Comparison of ENCODE assay signal across 14 mouse cellular contexts in genomic region chr11:82392341-82392740, GRCm38 (mm10). TPM values are rescaled to one million over a fixed set of nuclear protein-coding genes. Genes with fewer than 3 reads are reported as not detected.
DNase-seq lines count a peak whose midpoint lies in the region; ATAC-seq and TF ChIP-seq lines count a peak whose summit lies in the region.
"Had no signal": no experiment of that assay in that cellular context is flagged by ENCODE, and none has a peak within 500 bp of the region (broad histone marks: within the 10 kb centered on the region; RNA-seq: fewer than 3 reads in every experiment).

No protein-coding gene starts in this region.

- H3K4me2 ChIP-seq in forebrain, postnatal 0 days (ENCODE audit: low read depth): no peak overlapping the region
- no peak overlapping the region for H3K4me2 ChIP-seq in forebrain, embryonic 13.5 days
- H3K4me2 ChIP-seq: liver, embryonic 11.5 days had no signal

- H3K4me3 ChIP-seq in forebrain, postnatal 0 days (ENCODE audit: low read depth, low read length): no peak overlapping the region
- no peak overlapping the region for H3K4me3 ChIP-seq in forebrain, embryonic 13.5 days
- H3K4me3 ChIP-seq in gastrocnemius, adult 2 months: no peak overlapping the region
- H3K4me3 ChIP-seq: megakaryocyte, embryonic 14.5 days had no signal

- no peak for ATAC-seq in forebrain, postnatal 0 days
- no peak for ATAC-seq in forebrain, embryonic 13.5 days
- ATAC-seq in megakaryocyte progenitor cell, adult 5-6 weeks (replicated peaks; ENCODE audit: poor library complexity): no peak

- intact Hi-C loops in left cerebral cortex, postnatal 25 days (cut with DNase I): no loop called here
- intact Hi-C loops in gastrocnemius, adult 2 months (cut with DNase I): no loop called here

- H3K27me3 ChIP-seq in forebrain, postnatal 0 days (ENCODE audit: insufficient read depth, low read length): peaks cover 14% of the 10 kb centered on the region
- H3K27me3 ChIP-seq in forebrain, embryonic 13.5 days: peaks cover 50% of the 10 kb centered on the region

- no peak overlapping the region for H3K9ac ChIP-seq in forebrain, postnatal 0 days
- no peak overlapping the region for H3K9ac ChIP-seq in forebrain, embryonic 13.5 days

- peak; percentile 59 for DNase-seq in forebrain, postnatal 0 days
- peak; percentile 46 for DNase-seq in right cerebral cortex, adult 18-20 months
- no peak for DNase-seq in right cerebral cortex, postnatal 4 days
- peak; percentile 46 to 62 for DNase-seq in left cerebral cortex, postnatal 25 days (ENCODE audit: low spot score in 2 of 2)
- DNase-seq in testis, postnatal 14 days (ENCODE audit: low spot score): no peak
- DNase-seq in gastrocnemius, adult 2 months: no peak
- DNase-seq: adrenal gland, postnatal 14 days; heart, postnatal 14 days; kidney, postnatal 14 days had no signal

- no peaks in the 10 kb centered on the region for H3K4me1 ChIP-seq in forebrain, postnatal 0 days (ENCODE audit: insufficient read depth)
- H3K4me1 ChIP-seq in forebrain, embryonic 13.5 days: peaks cover 25% of the 10 kb centered on the region

- no peaks in the 10 kb centered on the region for H3K9me3 ChIP-seq in forebrain, postnatal 0 days (ENCODE audit: low read length)
- no peaks in the 10 kb centered on the region for H3K9me3 ChIP-seq in forebrain, embryonic 13.5 days (replicated peaks)
- H3K9me3 ChIP-seq: megakaryocyte, embryonic 14.5 days had no signal

- 63% methylated on average over 3 of the region's 3 CpGs for WGBS in forebrain, postnatal 0 days
- 65% methylated on average over 3 of the region's 3 CpGs for WGBS in forebrain, embryonic 13.5 days

- TF ChIP-seq CTCF in forebrain, postnatal 0 days (IDR thresholded peaks at IDR 0.05; ENCODE audit: low read depth): peak; percentile 62
- no peak for TF ChIP-seq CTCF in gastrocnemius, adult 2 months (IDR thresholded peaks at IDR 0.05)

- H3K27ac ChIP-seq in forebrain, postnatal 0 days (ENCODE audit: low read depth, low read length): no peak overlapping the region
- H3K27ac ChIP-seq in forebrain, embryonic 13.5 days: no peak overlapping the region
- H3K27ac ChIP-seq in gastrocnemius, adult 2 months: no peak overlapping the region

- no peaks in the 10 kb centered on the region for H3K36me3 ChIP-seq in forebrain, postnatal 0 days (ENCODE audit: insufficient read depth)
- H3K36me3 ChIP-seq in forebrain, embryonic 13.5 days (ENCODE audit: poor library complexity, severe bottlenecking): no peaks in the 10 kb centered on the region

RNA-seq across cellular contexts. Expression of gene Tmem132e, which starts 3.6 kb away (rescaled TPM):
- total RNA-seq in forebrain, postnatal 0 days (2014; rRNA removed): 14.1 and 18.5 TPM in 2 replicates
- polyA plus RNA-seq in forebrain, postnatal 0 days (2015; fragmentation: Nextera tagmentation; extraction: Ambion mirVana): 1.5 and 2.2 TPM in 2 replicates
- polyA plus RNA-seq in forebrain, embryonic 13.5 days (2015; fragmentation: Nextera tagmentation; extraction: Ambion mirVana): 0.36 and 0.67 TPM in 2 replicates
- total RNA-seq in left cerebral cortex, postnatal 25 days (2021): 10 to 100 TPM; 17.7 to 19.1 TPM
- total RNA-seq in gastrocnemius, adult 2 months (2021): not detected
- not detected in 2 replicates for total RNA-seq in megakaryocyte progenitor cell, adult 5-6 weeks (2015)
- total RNA-seq in megakaryocyte progenitor cell, adult 5-6 weeks (2017): not detected in 2 replicates
- polyA plus RNA-seq: C2C12 had no signal

Comparison
In these comparisons a context has a peak if more than half of its experiments do, and no peak if none do; other contexts are left out.
1. DNase-seq: peak in forebrain, postnatal 0 days (single experiment), right cerebral cortex, adult 18-20 months (single experiment) and left cerebral cortex, postnatal 25 days (2 of 2); none in right cerebral cortex, postnatal 4 days (single experiment), testis, postnatal 14 days (single experiment) and gastrocnemius, adult 2 months (single experiment).
2. RNA of gene Tmem132e, which starts 3.6 kb away (total RNA-seq): 17.7 to 19.1 TPM in left cerebral cortex, postnatal 25 days and 14.1 to 18.5 TPM in forebrain, postnatal 0 days; not detected in gastrocnemius, adult 2 months and not detected in megakaryocyte progenitor cell, adult 5-6 weeks; every median in the first group is over 10 times any median in the second.